Mouse (Mus musculus) c-Kit-positive CD71-positive TER-119-positive erythroid progenitor cells, embryonic 14.5 days (primary cell): Measurements from ENCODE around the gene Rps6ka2.

Experiments
- DNase-seq: peaks from one replicate; pipeline ENCODE4 v3.0.0-alpha.2; 2013; ENCODE audit warnings: low spot score

Rps6ka2 gene

DNA sequence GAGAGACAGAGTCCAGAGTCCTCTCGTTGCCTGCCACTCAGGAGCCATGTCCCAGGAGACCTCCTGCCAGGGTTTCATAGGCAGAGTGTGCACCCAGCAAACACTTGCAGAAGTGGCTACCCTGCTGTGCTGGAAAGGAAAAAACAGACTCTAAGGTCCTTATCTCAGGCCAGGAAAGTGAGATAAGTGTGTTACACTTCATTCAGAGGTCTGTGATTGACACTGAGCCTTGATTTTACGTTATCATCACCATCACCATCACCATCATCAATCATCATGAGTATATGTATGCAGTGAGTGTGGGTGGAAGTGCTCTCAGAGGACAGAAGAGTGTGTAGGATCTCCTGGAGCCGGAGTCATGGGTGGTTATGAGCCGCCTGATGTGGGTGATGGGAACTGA lies 51.4 kb downstream of the Rps6ka2 start:
- DNase-seq = no peak

DNA sequence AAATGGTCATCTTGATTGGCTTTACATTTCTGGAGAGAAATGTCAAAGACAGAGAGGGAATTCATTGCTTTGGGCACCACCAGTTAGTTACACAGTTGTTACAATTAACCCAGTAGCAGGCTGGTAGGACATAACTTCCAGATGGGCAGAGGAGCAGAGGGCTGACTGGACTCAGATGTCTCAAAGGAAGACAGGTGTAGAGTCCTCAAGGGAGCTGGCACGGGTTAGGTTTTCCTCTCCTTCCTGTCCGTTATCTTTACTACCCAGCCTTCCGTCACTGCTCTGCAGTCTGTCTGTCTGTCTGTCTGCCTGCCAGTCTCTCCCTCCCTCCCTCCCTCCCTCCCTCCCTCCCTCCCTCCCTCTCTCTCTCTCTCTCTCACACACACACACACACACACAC lies 52.3 kb downstream of the Rps6ka2 start:
- DNase-seq = no peak

DNA sequence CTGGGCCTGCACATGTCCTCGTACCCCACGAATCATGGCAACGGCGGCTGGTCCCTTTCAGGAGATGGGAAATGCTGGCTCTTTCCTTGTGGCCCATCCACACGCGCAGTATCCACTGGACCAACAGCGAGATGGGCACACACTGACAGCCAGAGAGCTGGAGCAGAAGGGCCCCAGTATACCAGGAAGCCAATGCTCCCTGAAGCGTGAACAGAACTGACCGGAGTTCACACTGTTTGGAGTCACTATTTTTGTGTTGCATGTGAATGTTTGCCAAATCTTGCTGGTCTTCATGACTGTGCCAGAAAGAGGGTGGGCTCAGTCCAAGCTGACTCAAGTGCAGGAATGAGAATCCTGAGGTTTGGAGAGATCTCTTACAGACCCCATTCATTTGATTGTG lies 58.6 kb downstream of the Rps6ka2 start:
- no peak for DNase-seq

DNA sequence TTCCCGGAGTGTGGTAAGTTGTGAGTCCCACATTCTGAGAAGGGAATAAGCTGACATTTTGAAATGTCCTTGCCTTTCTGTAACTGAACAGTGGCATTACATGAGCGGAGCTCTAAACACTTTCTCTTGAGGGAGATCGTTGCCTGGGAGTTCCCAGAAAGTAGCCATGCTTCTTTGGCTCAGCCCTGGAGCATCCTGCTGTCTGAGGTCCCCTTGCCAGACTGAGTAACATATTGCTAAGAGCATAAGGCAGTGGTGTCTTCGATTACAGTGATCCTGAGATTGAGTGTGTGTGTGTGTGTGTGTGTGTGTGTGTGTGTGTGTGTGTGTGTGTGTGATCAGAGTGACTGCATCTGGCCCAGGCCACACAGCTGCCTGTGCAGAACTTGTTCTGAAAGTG lies 61.4 kb downstream of the Rps6ka2 start:
- no peak for DNase-seq

DNA sequence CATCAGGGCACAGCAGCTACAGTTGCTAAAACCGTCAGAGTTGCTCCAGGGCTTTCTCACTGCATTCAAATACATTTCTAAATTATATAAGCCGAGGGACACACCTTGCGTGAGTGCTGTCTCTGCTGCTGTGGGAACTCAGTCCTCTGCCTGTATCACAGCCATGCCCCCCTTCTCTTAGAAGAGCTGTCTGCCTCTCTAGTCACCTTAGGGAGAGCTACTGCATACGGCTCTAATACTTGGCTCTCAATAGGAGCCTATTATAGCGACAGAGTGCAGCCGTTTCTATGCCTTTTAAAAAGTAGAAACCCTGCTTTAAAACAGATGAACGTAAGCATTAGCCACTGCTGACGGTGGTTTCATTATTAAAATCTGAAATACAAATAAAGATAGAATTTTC lies 61.9 kb downstream of the Rps6ka2 start:
- DNase-seq = no peak

DNA sequence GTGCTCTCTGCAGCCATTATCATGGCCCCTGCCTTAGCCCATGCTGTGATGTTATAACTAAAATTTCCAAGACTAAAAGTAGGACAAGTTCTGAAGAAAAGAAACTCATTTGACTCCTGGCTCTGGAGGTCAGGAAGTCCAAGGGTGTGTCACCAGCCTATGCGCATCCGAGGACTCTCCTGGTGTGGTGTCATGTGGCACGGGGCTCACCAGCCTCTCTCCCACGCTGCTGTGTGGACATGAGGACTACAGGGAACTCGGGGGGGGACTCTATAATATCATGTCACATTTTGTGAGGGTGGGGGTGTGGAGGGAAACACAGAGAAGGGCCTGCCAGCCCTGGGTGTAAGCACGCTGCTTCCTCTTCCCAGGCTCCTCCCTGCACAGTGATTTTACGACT lies 62.5 kb downstream of the Rps6ka2 start:
- DNase-seq = no peak

DNA sequence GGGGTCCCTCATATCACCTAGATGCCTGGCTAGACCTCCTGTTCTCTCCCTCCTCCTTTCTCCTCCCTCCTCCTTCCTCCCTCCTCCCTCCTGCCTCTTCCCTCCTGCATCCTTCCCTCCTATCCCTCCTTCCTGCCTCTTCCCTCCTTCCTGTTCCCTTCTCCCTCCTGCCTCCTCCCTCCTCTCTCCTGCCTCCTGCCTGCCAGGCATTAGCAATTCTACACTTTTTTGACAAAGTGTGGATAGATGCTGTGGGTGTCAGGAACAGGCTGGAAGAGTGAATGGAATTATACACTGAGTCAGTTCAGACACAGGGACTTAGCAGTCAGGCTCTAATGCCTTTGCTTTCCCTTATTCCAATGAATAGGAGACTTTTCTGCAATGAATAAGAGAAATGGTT lies 63.3 kb downstream of the Rps6ka2 start:
- DNase-seq = no peak

DNA sequence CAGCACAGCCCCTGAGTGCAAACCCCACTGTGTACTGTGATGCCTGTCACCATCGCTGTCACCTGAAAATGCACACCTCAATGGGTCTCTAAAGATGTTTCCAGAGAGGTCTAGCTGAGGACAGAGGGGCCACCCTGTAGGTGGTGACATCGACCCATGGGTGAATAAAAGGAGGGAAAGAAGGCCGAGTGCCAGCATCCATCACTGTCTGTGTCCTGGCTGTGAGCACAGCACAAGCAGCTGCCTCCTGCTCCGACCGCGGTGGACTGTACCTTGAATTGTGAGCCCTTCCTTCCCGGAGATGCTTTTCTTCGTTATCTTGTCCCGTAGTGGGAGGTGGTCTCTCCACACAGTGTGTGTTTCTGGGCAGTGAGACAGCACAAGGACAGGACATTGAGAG lies 67.8 kb downstream of the Rps6ka2 start:
- DNase-seq = no peak

DNA sequence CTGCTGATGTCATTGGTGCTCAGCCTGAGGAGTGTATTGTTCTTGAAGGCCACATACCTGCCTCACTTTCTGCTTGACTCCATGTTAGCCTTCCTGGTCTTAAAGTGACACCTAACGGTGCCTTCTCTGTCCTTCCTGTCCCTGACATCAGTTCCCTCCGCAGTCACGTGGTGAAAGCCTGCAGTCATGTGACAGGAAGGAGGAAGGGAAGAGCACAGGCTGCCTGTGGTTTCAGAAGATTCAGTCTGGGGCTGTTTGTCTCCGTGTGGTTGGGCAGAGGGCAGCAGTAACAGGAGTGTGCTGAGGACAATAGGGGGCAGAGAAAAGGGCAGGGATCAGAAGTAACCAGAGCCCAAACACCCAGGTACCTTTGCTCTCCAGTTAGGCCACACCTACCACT lies 68.9 kb downstream of the Rps6ka2 start:
- DNase-seq = no peak

DNA sequence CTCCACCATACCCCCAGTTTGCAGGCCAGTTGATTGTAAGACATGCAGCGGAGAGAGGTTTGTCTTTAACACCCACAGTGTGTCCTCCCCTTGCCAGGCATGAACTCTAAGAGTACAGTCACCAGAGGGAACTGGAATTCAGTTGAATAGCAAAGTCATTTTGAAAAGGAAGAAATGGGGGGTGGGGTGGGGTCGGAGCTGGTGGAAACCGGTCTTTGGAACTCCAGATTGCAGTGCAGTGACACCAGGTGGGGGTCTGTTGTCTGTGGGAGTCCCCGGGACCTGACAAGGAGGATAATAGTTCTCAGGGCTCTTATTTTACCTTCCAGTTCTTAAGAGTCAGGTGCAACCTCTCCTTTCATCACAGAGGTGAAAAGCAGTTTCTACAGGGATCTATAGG lies 70.6 kb downstream of the Rps6ka2 start:
- no peak for DNase-seq

DNA sequence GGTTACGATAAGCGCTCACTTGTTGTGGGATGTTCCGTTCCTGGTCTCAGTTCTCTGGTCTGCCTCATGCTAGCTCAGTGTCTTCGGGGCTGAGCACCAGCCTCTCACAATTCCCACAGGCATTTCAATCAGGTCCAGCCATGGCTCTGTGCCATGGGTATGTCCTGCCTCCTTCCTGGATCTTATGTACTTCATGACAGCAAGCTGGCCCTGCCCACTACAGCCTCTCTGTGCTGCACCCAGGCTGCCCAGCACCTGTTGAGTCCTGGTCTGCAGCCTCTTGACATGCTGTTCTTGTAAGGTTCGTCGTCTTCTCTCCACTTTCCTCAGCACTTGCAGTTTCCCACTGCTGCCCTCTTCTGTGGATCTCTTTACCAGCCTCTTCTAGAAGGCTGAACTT lies 75.2 kb downstream of the Rps6ka2 start:
- DNase-seq = no peak

DNA sequence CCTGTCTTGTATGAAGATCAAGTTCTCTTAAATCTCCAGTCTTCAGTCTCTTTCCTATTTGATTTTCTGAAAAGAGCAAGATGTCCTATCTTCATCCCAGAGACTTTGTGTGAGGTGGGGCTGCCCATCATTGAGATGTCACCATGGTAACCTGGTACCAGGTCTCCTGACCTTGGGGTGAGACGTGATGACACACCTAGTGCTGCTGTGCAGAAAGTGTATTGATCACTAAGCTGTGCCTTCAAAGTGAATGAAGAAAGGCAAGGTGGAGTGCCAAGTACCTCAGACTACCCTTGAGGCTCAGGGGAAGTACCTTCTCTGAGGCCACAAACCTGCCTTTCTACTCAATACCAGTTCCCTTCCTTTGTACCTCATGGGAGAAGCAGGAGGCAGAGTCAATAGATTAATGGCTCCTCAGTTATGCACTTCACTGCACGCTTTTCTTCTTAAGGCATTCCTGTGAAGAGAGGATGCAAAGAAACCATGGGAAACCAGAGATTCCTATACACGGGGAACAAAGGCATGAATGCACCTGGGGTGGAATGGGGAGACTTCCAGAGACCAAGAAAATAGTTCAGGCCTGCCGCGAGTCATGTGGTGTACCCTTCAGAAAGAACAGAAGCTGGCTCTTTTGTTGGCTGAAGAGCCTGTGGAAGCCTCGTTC lies 77.1 kb downstream of the Rps6ka2 start:
- no peak for DNase-seq

DNA sequence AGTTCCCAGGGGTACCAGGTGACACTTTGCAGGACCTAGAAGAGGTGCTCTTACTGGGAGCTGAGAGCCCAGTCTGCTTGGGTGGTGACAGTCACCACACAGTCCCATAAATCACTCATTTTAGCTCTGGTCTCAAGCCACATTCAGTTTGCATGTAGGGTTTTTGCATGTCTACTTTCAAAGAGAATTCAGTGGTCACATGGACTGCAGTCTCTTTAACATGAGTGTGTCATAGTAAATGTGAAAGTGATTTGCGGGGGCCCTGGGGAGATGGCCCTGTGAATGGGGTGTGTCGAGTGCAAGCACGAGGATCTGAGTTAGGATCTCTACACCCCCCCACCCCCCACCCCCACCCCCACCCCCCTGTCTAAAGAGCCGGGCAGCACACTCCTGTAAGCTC lies 80.5 kb downstream of the Rps6ka2 start:
- no peak for DNase-seq

DNA sequence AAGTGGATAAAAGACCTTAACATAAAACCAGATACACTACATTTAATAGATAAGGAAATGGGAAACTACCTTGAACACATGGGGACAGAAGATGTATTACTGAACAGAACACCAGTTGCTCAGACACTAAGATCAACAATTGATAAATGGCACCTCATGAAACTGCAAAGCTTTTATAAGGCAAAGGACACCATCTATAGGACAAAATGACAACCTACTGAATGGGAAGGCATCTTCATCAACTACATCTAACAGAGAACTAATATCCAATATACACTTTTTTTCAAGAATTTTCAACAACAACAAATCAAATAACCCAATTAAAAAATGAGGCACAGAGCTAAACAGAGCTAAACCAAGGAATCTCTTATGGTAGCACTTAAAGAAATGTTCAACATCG lies 87.3 kb downstream of the Rps6ka2 start:
- no peak for DNase-seq

DNA sequence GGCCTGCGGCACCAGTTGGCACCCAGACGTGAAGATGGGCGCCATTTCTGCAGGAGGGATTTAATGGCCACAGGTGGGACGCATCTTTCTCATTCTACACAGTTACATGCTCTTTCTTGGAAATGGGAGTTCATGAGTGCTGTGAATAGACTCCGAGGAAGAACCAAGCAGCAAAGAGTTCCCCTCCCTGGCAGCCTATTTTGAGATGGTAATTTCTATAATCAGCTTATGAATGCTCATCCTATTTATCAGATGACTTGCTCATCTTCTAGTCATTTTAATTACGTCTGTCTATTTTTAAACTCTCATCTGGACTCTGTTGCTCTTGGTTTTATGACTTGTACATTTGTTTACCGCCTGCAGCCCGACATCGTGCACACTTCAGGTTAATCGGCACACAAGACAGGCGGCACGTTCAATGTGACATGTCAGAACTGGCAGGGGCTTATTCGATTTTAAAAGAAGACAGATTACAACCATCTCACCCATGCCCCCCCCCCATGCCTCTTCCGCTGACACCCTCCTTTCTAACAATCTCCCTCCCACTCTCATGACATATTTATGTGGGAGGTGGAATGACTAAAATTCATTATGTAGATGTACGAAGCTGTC lies 88.9 kb downstream of the Rps6ka2 start:
- DNase-seq = no peak

DNA sequence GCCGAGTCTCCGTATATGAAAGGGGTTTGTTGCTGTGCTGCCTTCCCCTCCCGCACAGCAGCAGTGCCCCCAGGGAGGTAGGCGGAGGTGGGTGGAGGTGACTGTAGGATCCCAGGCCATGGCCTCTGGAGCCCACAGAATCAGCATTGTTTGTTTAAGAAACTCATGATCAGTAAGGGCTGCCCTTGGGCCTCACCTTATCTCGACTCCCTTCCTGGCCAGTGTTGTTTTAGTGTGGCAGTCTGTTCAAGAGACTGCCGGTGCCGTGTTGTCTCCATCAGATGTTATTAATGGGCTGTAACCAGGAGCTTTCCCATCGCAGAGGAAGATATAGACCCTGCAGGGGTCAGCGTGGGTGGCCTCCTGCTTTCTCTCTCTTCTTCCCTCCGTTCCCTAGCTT lies 90.4 kb downstream of the Rps6ka2 start:
- no peak for DNase-seq

DNA sequence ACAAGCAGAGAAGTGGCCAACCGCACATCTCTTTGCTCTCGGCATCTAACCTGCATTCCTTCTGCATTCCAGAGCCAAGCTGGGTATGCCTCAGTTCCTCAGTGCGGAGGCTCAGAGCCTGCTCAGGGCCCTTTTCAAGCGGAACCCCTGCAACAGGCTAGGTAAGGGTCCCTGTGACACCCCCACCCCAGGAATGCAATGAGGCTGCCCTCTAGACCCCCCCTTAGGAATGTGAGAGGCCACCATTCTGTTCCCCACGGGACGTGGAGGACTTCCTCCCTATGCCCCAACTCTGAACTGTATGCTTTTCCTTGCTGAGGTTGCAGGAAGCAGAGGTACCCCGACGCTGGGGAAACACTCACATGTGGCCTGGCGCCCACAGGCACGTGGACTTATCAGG lies 92.1 kb downstream of the Rps6ka2 start:
- DNase-seq = no peak

DNA sequence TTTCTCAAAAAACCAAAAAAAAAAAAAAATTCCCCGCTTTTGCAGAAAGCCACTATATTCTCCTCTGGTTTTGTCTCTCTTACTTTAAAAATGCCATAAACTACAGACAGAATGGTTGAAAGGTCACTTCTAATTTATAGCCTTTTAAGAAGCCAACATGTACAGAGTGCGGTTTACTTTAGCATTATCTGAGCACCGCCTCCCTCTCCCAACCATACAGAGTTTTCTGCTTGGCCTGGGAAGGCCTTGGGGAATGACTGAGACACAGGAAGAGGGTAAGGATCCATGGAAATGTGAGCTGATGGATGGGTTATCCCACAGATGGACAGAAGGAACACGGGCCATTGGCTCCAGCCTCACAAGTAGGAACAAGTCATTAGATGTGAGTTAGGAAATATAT lies 92.7 kb downstream of the Rps6ka2 start:
- no peak for DNase-seq

DNA sequence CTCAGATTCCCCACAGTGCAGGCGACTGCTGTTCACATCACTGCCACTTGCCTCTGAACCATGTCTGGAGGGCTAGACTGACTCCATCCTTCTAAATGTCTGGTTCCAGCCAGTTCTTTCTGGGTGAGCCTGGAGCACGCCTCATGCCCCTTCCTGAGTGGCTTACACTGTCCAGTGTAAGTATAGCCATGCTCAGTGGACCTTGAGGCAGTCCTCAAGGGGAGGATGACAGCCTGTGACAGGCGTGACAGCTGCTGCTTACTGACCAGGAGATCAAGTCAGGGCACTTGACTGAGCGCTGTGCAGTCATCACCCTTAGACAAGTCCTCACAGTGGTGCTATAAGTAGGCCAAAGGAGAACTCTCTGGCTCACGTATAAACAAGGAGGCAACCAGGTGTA lies 94.7 kb downstream of the Rps6ka2 start:
- no peak for DNase-seq

DNA sequence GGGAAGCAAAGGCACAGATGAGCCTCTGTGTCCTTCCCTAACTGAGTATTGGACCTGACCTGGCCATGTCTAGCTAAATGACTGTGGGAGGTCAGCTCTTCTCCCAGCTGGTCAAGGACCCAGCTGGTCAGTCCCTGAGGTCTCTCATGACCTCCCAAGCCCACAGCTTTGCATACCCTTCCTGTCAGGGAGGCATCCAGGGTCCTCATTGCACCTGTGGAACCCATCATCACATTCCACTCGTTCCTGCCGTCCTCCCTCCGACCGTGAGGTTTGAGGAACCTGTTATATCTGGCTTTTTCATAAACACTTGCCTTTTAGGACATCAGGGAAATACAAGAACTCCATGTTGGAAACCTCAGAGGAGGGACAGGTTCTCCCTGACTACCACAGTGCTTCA lies 95.4 kb downstream of the Rps6ka2 start:
- DNase-seq = no peak

DNA sequence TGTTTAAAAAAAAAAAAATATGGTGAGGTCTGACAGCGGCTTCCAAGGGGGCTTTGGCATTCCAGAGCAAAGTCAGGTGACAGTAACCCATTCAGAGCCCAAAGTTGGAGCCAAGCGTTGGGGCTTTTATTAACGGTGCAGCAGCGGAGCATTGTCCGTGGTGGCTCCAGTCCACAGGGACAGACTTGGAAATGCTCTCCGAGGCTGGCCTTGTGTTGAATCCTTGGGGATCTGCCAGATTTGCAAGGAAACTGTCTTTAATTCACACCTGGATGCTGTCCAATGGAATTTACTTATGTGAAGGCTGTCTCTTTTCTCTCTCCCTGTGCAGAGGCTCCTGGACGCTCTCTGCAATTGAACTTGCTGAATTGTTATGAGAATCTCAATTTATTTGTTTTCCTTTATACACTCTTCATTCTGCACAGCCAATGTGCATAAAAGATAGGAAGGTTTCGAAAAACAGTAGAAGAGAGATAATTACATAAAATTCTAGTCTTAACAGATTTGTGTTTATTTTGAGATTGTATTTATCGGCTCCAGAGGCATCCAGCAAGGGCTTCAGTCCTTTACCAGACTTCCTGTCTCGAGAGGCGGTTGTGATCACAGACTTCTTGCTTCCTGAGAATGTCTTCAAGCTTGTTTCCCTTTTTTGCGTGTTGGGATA lies 95.9 kb downstream of the Rps6ka2 start:
- DNase-seq = no peak

DNA sequence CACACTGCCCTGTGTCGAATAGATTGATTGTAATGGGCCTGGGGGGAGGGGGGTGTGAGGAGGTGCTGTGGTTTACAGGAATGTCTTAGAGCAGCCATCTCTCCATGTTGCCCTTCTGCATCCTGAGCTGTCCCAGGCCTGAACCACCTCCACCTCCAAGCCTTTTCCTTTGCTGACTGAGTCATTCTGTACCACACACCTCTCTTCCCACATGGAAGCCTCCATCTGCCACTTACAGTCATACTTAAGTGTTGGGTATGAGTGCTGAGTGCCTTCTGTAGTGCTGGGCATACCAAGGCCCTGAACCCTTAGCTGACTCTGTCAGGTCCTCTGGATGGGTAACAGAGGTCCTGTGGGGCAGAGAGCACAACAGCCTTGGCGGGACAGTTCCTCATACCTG lies 97.9 kb downstream of the Rps6ka2 start:
- DNase-seq = no peak

DNA sequence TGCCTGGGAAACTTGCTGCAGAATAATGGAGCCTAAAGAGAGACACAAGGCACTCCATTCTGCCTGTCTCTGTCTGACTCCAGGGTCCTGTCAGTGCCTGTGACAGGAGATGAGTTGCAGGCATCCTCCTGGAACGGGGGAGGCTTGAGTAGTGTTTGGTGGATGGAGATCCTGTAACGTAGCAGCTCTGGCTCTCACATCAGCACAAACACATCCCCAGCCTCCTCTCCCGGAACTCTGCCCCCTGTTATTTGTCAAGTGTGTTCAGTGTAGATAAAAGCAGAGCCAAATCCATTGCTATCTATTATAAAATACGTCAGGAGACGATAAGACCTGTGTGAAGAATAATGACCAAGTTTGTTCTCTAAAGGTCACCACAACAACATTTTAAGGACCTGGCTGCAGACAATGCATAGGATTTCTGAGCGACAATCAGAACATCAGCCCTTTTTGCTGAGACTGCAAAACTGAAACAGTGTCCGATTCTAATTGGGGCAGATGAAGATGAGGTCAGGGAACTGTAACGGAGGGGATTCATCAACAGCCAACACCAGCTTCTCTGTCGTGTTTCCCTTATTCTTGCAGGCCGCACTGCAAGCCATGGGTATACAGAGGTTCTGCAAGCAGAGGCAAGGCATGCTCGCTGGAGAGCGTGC lies 99.4 kb downstream of the Rps6ka2 start:
- no peak for DNase-seq
